Mouse (Mus musculus) B cell, adult 67 days (primary cell): Measurements from ENCODE around the gene Ranbp10. TPM values are rescaled to one million over a fixed set of nuclear protein-coding genes. Genes with fewer than 3 reads are reported as not detected.

Source experiments
- total RNA-seq, 2 experiments: library from RNA; stranded (reverse); gene quantifications; 4 replicates each; pipeline ENCODE4 v1.2.4; 2023

The Ranbp10 gene
- total RNA-seq: 10 to 100 TPM; 36.8 to 38.6 TPM

DNA sequence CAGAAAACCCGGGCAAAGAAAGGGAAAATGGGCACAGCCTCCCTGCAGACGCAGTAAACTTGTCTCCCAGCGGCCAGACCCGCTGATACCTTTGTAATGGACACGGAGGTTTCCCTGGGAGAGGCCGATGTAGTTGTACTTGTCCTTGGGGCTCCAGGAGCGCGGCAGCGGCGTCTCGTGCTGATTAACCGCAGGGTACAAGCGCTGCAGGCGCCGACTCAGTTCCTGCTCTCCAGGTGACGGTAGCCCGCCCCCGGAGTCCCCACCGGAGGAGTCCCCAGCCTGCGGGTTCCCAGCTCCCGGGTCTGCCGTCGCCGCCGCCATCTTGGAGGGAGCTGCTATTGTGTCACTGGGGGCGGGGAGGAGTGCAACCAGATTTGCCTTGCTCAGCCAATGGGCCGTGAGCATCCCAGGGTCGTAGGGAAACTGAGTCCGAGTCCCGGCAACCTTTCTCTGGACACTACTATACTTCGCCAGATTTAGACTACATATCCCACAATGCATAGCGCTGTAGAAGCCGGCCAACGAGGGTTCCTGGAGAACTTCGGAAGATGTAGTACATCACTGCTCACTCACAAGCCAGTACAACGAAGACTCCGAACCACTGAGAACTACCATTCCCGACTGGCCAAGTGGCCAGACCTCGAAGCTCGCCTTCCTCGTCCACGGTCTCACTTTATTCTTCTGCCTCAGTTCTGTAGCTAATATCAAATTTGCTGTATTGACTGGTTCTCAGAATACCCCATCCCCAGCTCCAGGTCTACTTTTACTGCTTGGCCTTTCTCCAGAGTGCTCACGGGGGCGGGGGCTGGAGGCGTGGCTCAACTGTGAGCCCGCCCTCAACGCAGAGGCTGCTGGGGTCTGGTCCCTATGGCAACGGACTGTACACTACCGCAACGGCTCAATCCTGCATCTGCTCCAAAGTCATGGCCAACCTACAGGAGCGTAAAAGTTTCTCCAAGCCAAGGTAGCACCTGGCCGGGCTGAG lies at the start of gene Ranbp10, which contains the start of gene Tsnaxip1:
Gene Ranbp10 (minus strand): TSS at position 490 of the 988 bp plus-strand sequence.
Gene Tsnaxip1 (plus strand): TSS at position 871 of the 988 bp plus-strand sequence.

DNA sequence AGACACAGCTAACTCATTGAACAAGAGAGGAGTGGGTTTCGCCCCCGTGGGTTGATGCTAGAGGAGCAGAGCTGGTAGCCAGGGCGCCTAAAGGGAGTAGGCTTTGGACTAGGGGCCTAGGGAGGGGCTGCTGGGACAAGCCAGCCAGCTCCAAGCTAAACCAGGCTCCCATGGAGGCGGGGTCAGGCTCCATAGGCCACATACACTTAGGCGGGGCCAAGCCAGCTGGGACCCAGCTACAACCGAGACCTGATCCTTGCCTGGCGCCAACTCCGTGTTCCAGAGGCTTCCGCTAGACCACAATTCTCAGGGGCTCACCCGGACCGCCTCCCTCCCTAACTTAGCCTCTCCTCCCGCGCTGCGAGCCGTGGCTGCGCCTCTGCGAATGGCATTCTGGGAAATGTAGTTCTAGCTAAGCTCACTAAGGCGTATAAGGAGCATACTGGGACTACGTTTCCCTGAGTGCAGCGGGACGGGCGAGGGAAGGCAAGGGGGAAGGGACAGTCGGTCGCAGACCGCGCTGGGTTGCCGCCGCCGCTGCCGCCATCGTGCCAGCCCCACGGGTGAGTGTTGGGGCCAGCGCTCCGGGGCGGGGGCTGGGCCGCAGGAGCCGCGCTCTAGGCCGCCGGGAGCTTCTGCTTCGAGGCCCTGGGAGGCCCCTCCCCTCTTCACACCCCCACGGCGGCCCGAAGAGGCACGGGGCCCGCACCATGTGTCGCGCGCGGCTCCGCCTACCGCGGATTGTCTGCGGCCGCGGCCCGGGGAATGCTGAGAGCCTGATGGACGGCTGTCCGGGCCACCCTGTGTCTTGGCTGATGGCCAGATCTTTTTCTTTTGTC lies 33.2 kb upstream of the Ranbp10 start, which contains the start of gene Nutf2:
Gene Nutf2 (plus strand): TSS at position 438 of the 839 bp plus-strand sequence.

DNA sequence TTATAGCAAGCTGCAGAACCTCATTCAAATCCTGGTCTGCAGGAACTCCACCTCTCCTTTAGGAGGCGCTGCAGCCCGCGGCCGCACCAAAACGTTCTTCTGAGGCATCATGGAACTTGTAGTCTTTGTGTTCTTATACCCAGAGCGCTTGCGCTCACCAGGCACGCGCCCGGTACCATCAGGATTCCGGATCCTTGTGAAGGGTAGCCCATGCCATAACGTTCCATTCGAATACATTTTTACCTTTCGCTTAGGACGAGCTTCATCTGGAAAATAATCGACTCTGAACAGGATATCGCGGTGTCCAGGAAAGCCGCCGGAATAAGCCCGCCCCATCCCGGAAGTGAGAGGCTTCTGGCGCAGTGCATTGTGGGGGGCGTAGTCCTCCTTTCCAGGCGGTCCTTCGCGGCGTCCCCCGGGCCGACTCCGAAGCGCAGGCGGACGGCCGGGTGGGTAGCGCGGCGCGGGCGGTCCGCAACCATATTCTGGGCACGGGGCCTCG lies 27.6 kb upstream of the Ranbp10 start, which contains the start of gene Thap11:
Gene Thap11 (plus strand): TSS at position 418 of the 502 bp plus-strand sequence.

DNA sequence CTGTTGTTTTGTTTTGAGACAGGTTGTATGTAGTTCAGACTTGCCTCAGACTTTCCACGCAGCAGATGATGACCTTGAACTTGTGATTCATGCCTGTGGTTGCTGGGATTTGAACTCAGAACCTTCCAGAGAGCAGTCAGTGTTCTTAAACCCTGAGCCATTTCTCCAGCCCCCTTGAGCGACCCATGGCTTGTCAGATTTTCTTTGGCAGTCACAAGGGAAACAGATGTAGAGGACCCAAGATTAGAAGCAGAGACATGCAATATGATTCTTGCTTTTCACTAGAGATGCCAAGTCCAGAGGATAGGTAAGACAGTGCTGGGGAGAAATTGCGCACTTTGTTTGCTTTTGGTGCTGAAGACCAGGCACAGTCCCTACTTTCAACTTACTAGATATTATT lies 26.0 kb upstream of the Ranbp10 start, which contains the start of gene Cenpt:
Gene Cenpt (minus strand): TSS at position 101 of the 400 bp plus-strand sequence.

DNA sequence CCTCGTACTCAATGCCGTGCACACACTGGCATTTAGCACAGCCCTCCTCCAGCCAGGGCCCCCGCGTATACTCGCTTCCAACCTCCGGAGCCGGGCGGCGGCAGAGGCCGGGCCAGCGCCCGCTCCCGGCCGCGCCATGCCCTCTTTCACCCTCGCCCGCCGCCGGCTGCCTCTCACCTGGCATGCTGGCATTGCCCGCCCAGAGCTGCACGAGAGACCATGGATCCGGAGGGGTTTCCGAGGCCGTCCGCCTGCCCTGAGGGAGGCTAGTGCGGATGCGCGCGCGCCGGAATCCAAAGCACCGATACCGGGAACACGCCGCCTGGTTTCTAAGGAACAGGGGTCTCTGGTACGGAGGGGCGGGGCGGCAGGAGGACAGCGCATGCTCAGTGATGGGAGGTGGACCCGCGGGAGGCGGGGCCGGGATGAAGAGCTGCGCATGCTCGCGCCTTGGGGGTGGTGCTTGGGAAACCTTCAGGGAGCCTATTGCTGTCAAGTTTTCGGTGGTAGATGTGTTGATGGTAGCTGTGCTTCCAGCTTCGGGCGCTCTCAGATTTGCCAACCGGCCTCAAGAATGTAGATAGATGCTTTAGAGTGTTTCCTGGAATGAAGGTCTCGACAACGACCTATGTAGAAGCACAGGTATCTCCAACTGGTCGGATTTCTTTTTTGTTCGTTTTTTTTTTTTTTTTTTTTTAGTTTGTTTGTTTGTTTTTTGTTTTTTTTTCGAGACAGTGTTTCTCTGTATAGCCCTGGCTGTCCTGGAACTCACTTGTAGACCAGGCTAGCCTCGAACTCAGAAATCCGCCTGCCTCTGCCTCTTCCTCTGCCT lies 68.7 kb downstream of the Ranbp10 start, which contains the start of gene Gfod2:
Gene Gfod2 (minus strand): TSS at position 388 of the 832 bp plus-strand sequence.

Other genes starting within 250 kb of the Ranbp10 start
- 10 to 100 TPM; 24.3 to 32.2 TPM for gene Ripor1, start 222.1 kb downstream of the Ranbp10 start, total RNA-seq
- 100 to 1,000 TPM; 182 to 207 TPM for gene Ctcf, start 190.8 kb downstream of the Ranbp10 start, total RNA-seq
- gene Agrp, start 190.0 kb downstream of the Ranbp10 start, total RNA-seq: not detected
- gene Carmil2, start 141.1 kb downstream of the Ranbp10 start, total RNA-seq: 100 to 1,000 TPM; 155 to 156 TPM
- 10 to 100 TPM; 93.3 to 95.1 TPM for gene Acd, start 126.2 kb downstream of the Ranbp10 start, total RNA-seq
- gene Pard6a, start 126.2 kb downstream of the Ranbp10 start, total RNA-seq: 10 to 100 TPM; 14.9 to 16.3 TPM
- gene 4933405L10Rik, start 119.7 kb downstream of the Ranbp10 start, total RNA-seq: not detected
- gene Enkd1, start 119.1 kb downstream of the Ranbp10 start, total RNA-seq: 1 to 10 TPM; 4.2 to 4.3 TPM
- gene Gfod2, start 68.7 kb downstream of the Ranbp10 start, total RNA-seq: 1 to 10 TPM; 4.1 to 6.5 TPM
- 1 to 10 TPM; 1.4 to 1.6 TPM for gene Tsnaxip1, start 381 bp upstream of the Ranbp10 start, total RNA-seq
- 10 to 100 TPM; 17.6 to 18.1 TPM for gene Cenpt, start 25.9 kb upstream of the Ranbp10 start, total RNA-seq
- 10 to 100 TPM; 17.1 to 19.7 TPM for gene Thap11, start 27.8 kb upstream of the Ranbp10 start, total RNA-seq
- gene Nutf2, start 33.2 kb upstream of the Ranbp10 start, total RNA-seq: 10 to 100 TPM; 17.1 to 31.8 TPM
- gene Edc4, start 53.5 kb upstream of the Ranbp10 start, total RNA-seq: 10 to 100 TPM; 75.9 to 79.6 TPM
- 1 to 10 TPM in 1 of 2 experiments, not detected in 1; 1.3 TPM for gene Nrn1l, start 66.2 kb upstream of the Ranbp10 start, total RNA-seq
- gene Pskh1, start 73.1 kb upstream of the Ranbp10 start, total RNA-seq: 10 to 100 TPM; 22.5 to 30.1 TPM
- 1 to 10 TPM; 2.0 to 3.5 TPM for gene Ctrl, start 106.5 kb upstream of the Ranbp10 start, total RNA-seq
- 100 to 1,000 TPM; 141 to 157 TPM for gene Psmb10, start 111.1 kb upstream of the Ranbp10 start, total RNA-seq
- under 1 TPM in 1 of 2 experiments, not detected in 1; 0.67 TPM for gene Lcat, start 116.0 kb upstream of the Ranbp10 start, total RNA-seq
- 10 to 100 TPM; 13.7 to 16.2 TPM for gene Slc12a4, start 138.7 kb upstream of the Ranbp10 start, total RNA-seq
- gene Dpep3, start 152.1 kb upstream of the Ranbp10 start, total RNA-seq: not detected
- gene Dus2, start 164.0 kb upstream of the Ranbp10 start, total RNA-seq: 10 to 100 TPM; 29.8 to 31.5 TPM
- gene Dpep2nb, start 178.6 kb upstream of the Ranbp10 start, total RNA-seq: not detected
- 10 to 100 TPM in 1 of 2 experiments, 1 to 10 TPM in 1; 8.0 to 10.7 TPM for gene Ddx28, start 184.5 kb upstream of the Ranbp10 start, total RNA-seq
- gene Nfatc3, start 231.5 kb upstream of the Ranbp10 start, total RNA-seq: 100 to 1,000 TPM; 207 to 214 TPM